Mouse (Mus musculus) cortical plate, adult 2 months (tissue): ENCODE measurements around the gene Pigb. TPM values are rescaled to one million over a fixed set of nuclear protein-coding genes. Genes with fewer than 3 reads are reported as not detected.

Source experiments
- H3K27ac ChIP-seq: fragments of 200-500 bp; 2 replicates; pipeline ENCODE4 v1.5.1; 2012; ENCODE audit warnings: low read length, control low read depth, inconsistent platforms; ENCODE audit not compliant: insufficient read depth
- H3K4me1 ChIP-seq: fragments of 200-500 bp; 2 replicates; pipeline ENCODE4 v1.6.1; 2011; ENCODE audit warnings: low read length; ENCODE audit not compliant: control insufficient read depth, insufficient read depth
- H3K4me3 ChIP-seq: fragments of 200-500 bp; 2 replicates; pipeline ENCODE4 v1.5.1; 2011; ENCODE audit warnings: mild to moderate bottlenecking, low read length, control low read depth; ENCODE audit not compliant: insufficient read depth
- CTCF ChIP-seq: fragments of 200-500 bp; IDR thresholded peaks from 2 replicates; pipeline ENCODE4 v1.5.1; 2011; ENCODE audit warnings: mild to moderate bottlenecking, control low read depth, low read length; ENCODE audit not compliant: insufficient read depth; ENCODE audit errors: extremely low read depth
- POLR2A ChIP-seq: fragments of 200-500 bp; IDR thresholded peaks from 2 replicates; pipeline ENCODE4 v1.6.1; 2011; ENCODE audit warnings: mild to moderate bottlenecking, low read length, control low read depth; ENCODE audit not compliant: insufficient read depth; ENCODE audit errors: extremely low read depth
- polyA plus RNA-seq: library from polyadenylated mRNA; depleted of rRNA; stranded (reverse); fragments of >200 nt; gene quantifications from 2 replicates; pipeline ENCODE4 v1.2.3, GENCODE M21; 2012

Gene Pigb
- polyA plus RNA-seq, 1 experiment, result 17.0 TPM

GRCm38 (mm10) chr9:73047906-73048305 is 7.7 kb upstream of the Pigb start:
- TF ChIP-seq CTCF (no peak), POLR2A (no peak)
- no peak overlapping the region for H3K4me3 ChIP-seq
- H3K27ac ChIP-seq, result no peak overlapping the region
- no peaks in the 10 kb centered on the region; the same call in 1 of the 2 replicates for H3K4me1 ChIP-seq

GRCm38 (mm10) chr9:73045711-73046110 is 5.5 kb upstream of the Pigb start:
- no peaks in the 10 kb centered on the region; the same call in 1 of the 2 replicates for H3K4me1 ChIP-seq
- H3K4me3 ChIP-seq, result peak overlapping the region; percentile 47
- TF ChIP-seq POLR2A (no peak), CTCF (no peak)
- H3K27ac ChIP-seq, result no peak overlapping the region

GRCm38 (mm10) chr9:73045204-73045603 is 5.0 kb upstream of the Pigb start:
- Histone ChIP-seq H3K4me1 (no peaks in the 10 kb centered on the region; the same call in 1 of the 2 replicates), H3K27ac (no peak overlapping the region), H3K4me3 (peak overlapping the region; percentile 47)
- TF ChIP-seq CTCF (no peak), POLR2A (no peak)

- Histone ChIP-seq H3K4me1 (peaks cover 2% of the 10 kb centered on the region), H3K27ac (no peak within 1 kb of the TSS; the same call in 1 of the 2 replicates), H3K4me3 (peak within 1 kb of the TSS; percentile 47)
- peak; percentile 90 for TF ChIP-seq CTCF
- 0 out of 2 replicates have a peak, but pooled peaks have one; percentile 18 for TF ChIP-seq POLR2A
These were observed 4.2 kb upstream of the Pigb start, which contains the start of gene Rab27a for GRCm38 (mm10) chr9:73044146-73045079. Gene Rab27a, plus strand, starts transcription at chr9:73044854.

GRCm38 (mm10) chr9:73039222-73039945 is 794 bp downstream of the Pigb start:
- H3K4me1 ChIP-seq, result peaks cover 2% of the 10 kb centered on the region
- peak overlapping the region; percentile 62 for H3K27ac ChIP-seq
- peak overlapping the region; percentile 51 for H3K4me3 ChIP-seq
- TF ChIP-seq POLR2A (peak; percentile 52; the same call in 1 of the 2 replicates), CTCF (no peak)

GRCm38 (mm10) chr9:73033406-73033805 is 6.8 kb downstream of the Pigb start:
- TF ChIP-seq CTCF (no peak), POLR2A (no peak)
- H3K4me3 ChIP-seq, result no peak overlapping the region
- no peak overlapping the region for H3K27ac ChIP-seq
- no peaks in the 10 kb centered on the region for H3K4me1 ChIP-seq

- no peak overlapping the region for H3K27ac ChIP-seq
- no peak overlapping the region for H3K4me3 ChIP-seq
- H3K4me1 ChIP-seq, result 0 out of 2 replicates have a peak, but pooled peaks cover under 1% of the 10 kb centered on the region
- no peak for TF ChIP-seq CTCF
- TF ChIP-seq POLR2A, result no peak
These were observed 8.8 kb downstream of the Pigb start for GRCm38 (mm10) chr9:73031421-73031820.

GRCm38 (mm10) chr9:73030443-73030842 is 9.7 kb downstream of the Pigb start:
- no peak overlapping the region for H3K27ac ChIP-seq

More at GRCm38 (mm10) chr9:73030443-73030842, 9.7 kb downstream of the Pigb start:
- TF ChIP-seq CTCF (no peak), POLR2A (no peak)
- H3K4me1 ChIP-seq, result peaks cover 1% of the 10 kb centered on the region; the same call in 1 of the 2 replicates
- no peak overlapping the region for H3K4me3 ChIP-seq
